Mouse (Mus musculus) heart, embryonic 14.5 days (tissue): ENCODE data around the gene Alg9. TPM values are rescaled to one million over a fixed set of nuclear protein-coding genes. Genes with fewer than 3 reads are reported as not detected.

Experiments
- ATAC-seq: fragments of 200-750 bp; cut with Nextera tagmentation; 2 replicates; pipeline ENCODE4 v1.8.0; 2017; ENCODE audit warnings: low read depth, moderate TSS enrichment; ENCODE audit not compliant: insufficient number of reproducible peaks, insufficient read depth, low FRiP score
- H3K27ac ChIP-seq, 2 experiments: fragments of 200-500 bp in 1 of 2; fragments of 300-500 bp in 1 of 2; sonication (generic) in 1 of 2; replicated peaks in 1 of 2; 2 replicates each; pipeline ENCODE4 v1.5.1; 2012 to 2014; ENCODE audit warnings: low read depth in 2 of 2, low read length in 2 of 2, control low read depth in 1 of 2, mild to moderate bottlenecking in 1 of 2, mixed read lengths in 1 of 2; ENCODE audit not compliant: control insufficient read depth in 1 of 2, insufficient read depth in 1 of 2
- H3K27me3 ChIP-seq: fragments of 300-500 bp; sonication (generic); 2 replicates; pipeline ENCODE4 v1.6.1; 2014; ENCODE audit warnings: mild to moderate bottlenecking, low read length, control low read depth; ENCODE audit not compliant: control insufficient read depth, insufficient read depth
- H3K36me3 ChIP-seq: fragments of 300-500 bp; sonication (generic); 2 replicates; pipeline ENCODE4 v1.6.1; 2014; ENCODE audit warnings: mild to moderate bottlenecking, control low read depth, low read length, mixed read lengths; ENCODE audit not compliant: control insufficient read depth, insufficient read depth
- H3K4me1 ChIP-seq, 2 experiments: fragments of 200-500 bp in 1 of 2; fragments of 300-500 bp in 1 of 2; sonication (generic) in 1 of 2; 2 replicates each; pipeline ENCODE4 v1.6.1; 2012 to 2014; ENCODE audit warnings: low read length in 2 of 2, control low read depth in 1 of 2, mixed read lengths in 1 of 2; ENCODE audit not compliant: control insufficient read depth in 2 of 2, insufficient read depth in 2 of 2
- H3K4me2 ChIP-seq: fragments of 300-500 bp; sonication (generic); 2 replicates; pipeline ENCODE4 v1.6.1; 2014; ENCODE audit warnings: mild to moderate bottlenecking, low read length
- H3K4me3 ChIP-seq, 2 experiments: fragments of 200-500 bp in 1 of 2; fragments of 300-500 bp in 1 of 2; sonication (generic) in 1 of 2; 2 replicates each; pipeline ENCODE4 v1.5.1; 2012 to 2014; ENCODE audit warnings: low read length in 2 of 2, mild to moderate bottlenecking in 2 of 2, control low read depth in 1 of 2, low read depth in 1 of 2, moderate library complexity in 1 of 2; ENCODE audit not compliant: control insufficient read depth in 1 of 2, insufficient read depth in 1 of 2
- H3K9ac ChIP-seq: fragments of 300-500 bp; sonication (generic); 2 replicates; pipeline ENCODE4 v1.6.1; 2014; ENCODE audit warnings: mild to moderate bottlenecking, low read length
- H3K9me3 ChIP-seq: fragments of 300-500 bp; sonication (generic); 2 replicates; pipeline ENCODE4 v1.6.1; 2016; ENCODE audit warnings: low read length, control low read depth; ENCODE audit not compliant: control insufficient read depth
- WGBS: fragments of 180-500 bp; shearing (Covaris S2); extraction: QIAGEN DNeasy Blood & Tissue Kit; methylation state at CpG from one replicate; pipeline ENCODE4 v1.1.7; 2014; 5-methylcytosine and 5-hydroxymethylcytosine counted together
- polyA plus RNA-seq: library from polyadenylated mRNA; unstranded; fragments of >200 nt; fragmentation: Nextera tagmentation; extraction: Ambion mirVana; gene quantifications from 2 replicates; pipeline ENCODE4 v1.2.1, GENCODE M21; 2014

The Alg9 gene
- polyA plus RNA-seq, 1 experiment from 2014 or later = 31.5 TPM

DNA sequence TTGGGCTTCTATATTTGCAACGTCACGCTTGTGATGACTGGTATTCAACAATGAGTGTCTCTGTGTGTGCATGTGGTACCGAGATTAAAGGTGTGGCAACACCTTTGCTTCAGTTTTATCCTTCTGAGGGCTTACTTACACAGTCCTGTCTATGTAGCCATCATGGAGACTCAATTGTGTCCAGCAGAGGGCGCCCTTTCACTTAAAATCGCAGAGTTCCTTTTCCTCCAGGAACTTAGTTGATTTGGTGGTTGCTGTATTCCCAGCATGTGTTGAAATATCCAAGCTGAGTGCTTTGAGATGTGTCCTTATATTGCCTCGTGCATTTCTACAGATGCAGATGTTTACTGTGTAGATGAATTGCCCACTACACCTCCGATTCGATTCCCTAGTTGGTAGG lies 74.4 kb downstream of the Alg9 start:
- no peak; the same call in 1 of the 2 replicates for ATAC-seq
- Histone ChIP-seq H3K36me3 (peaks cover 5% of the 10 kb centered on the region), H3K4me2 (no peak overlapping the region), H3K4me1 (peaks cover 14 to 29% of the 10 kb centered on the region in 2 experiments), H3K27me3 (no peaks in the 10 kb centered on the region), H3K9me3 (no peaks in the 10 kb centered on the region), H3K27ac (no peak overlapping the region), H3K9ac (no peak overlapping the region), H3K4me3 (no peak overlapping the region)
- 22% methylated on average over 8 of the region's 8 CpGs for WGBS

DNA sequence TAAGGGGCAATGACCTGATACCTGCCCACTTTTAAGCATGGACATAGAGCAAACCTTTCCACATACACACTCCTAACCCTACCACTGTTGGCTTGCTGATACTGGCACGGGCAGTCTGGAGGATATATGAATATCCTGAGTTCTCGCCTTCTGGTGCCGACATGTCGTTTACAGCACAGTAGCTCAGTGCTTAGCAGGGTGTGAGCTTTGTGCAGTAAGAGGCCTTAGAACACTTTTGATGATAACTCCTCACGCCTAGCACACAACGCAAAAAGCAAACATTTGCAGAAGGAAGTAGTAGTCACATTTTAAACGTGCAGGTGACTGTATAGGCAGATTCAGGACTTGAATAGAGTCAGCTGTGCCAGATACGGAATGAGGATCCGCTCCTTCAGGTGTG lies 74.9 kb downstream of the Alg9 start:
- WGBS = 49% methylated on average over 9 of the region's 9 CpGs
- Histone ChIP-seq H3K27ac (no peak overlapping the region), H3K4me1 (peaks cover 14 to 29% of the 10 kb centered on the region in 2 experiments), H3K27me3 (no peaks in the 10 kb centered on the region), H3K36me3 (no peaks in the 10 kb centered on the region), H3K4me2 (peak overlapping the region; percentile 56), H3K9me3 (no peaks in the 10 kb centered on the region), H3K9ac (0 out of 2 replicates have a peak overlapping the region, but pooled peaks have one; percentile 18), H3K4me3 (no peak overlapping the region)
- no peak; the same call in 1 of the 2 replicates for ATAC-seq

DNA sequence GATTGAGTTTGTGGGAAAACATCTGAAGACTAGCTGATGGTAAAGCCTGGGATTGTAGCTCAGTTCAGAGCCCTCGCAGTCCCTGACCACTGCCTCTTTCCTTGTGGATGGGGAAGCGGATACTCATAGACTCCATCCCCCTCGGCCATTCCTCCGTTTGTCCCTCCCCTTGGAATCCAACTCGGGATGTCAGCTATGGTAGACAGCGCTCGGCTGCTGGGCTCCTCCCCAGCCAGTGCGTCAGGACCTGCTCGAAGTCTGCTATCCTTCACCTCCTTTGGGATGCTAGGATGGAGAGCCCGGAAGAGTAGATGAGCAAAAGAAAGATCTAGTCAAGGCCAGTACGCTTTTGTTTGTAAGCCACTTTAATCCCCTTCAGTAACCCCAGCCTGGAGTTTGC lies 75.5 kb downstream of the Alg9 start:
- no peaks in the 10 kb centered on the region for H3K27me3 ChIP-seq
- peak overlapping the region; percentile 56 for H3K4me2 ChIP-seq
- H3K4me1 ChIP-seq = peaks cover 14 to 29% of the 10 kb centered on the region in 2 experiments
- no peak for ATAC-seq
- peak overlapping the region in 1 of 2 experiments; percentile 2; a peak in 1 of 4 replicates for H3K4me3 ChIP-seq
- H3K9me3 ChIP-seq = no peaks in the 10 kb centered on the region
- no peaks in the 10 kb centered on the region for H3K36me3 ChIP-seq
- 14% methylated on average over 11 of the region's 11 CpGs for WGBS
- H3K9ac ChIP-seq = peak overlapping the region; percentile 18; the same call in 1 of the 2 replicates
- H3K27ac ChIP-seq = no peak overlapping the region

DNA sequence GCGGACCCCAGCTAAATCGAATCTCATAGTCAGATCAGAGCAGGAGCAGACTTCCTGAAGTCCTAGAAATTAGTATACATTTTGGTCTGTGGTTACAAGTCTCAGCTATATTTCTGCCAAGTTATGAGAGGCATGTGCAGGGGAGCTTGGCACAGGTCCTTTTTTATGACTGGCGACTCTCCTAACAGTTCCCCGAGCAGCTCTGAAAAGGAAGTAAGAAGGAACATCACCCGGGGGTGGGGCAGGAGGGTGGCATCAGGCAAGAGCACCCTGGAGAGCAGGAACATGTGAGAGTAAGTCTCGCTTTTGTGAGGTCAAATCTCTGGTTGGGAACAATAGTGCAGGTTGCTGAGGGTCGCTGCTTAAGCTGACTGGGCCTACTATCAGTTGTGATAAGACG lies 75.9 kb downstream of the Alg9 start:
- no peak for ATAC-seq
- Histone ChIP-seq H3K4me3 (peak overlapping the region in 1 of 2 experiments; percentile 2; a peak in 1 of 4 replicates), H3K27me3 (no peaks in the 10 kb centered on the region), H3K36me3 (no peaks in the 10 kb centered on the region), H3K27ac (no peak overlapping the region), H3K9me3 (no peaks in the 10 kb centered on the region), H3K9ac (peak overlapping the region; percentile 18; the same call in 1 of the 2 replicates), H3K4me1 (peaks cover 14 to 29% of the 10 kb centered on the region in 2 experiments), H3K4me2 (peak overlapping the region; percentile 56)
- WGBS = 32% methylated on average over 8 of the region's 8 CpGs

DNA sequence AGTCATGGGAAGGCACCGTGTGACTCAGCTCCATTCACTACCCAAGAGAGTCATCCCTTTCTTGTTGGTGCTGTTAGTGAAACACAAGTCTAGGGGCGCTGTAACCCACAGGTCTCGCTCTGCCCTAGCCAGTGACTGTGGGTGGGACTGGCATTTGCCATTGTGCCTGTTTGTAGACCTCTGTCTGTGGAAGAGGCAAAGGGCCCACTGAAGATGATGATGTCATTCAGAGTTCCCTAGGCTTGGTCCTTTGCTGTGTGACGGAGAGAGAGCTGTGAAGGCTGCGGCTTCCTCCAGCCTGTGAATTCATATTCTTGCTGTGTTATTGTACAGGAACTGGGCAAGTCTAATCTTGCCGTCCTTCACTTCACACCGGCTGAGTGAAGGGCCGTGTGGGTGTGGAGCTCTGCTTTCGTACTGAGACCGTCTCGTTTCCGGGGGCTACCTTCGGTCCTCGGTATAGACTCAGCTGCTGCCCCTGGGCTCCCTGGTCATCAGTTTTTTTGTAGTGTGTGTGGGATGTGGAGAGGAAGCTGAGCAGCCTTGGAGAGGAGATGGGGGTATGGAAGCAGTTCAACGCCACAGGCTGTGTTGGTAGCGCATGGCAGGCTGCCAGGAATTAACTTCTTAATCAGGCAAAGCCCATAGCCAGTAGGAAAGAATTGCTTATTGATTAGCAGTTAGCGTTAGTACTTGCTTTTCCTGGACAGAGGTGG lies 78.0 kb downstream of the Alg9 start:
- Histone ChIP-seq H3K4me2 (peak overlapping the region; percentile 59), H3K27ac (peak overlapping the region in 1 of 2 experiments; percentile 43; a peak in 3 of 4 replicates), H3K27me3 (no peaks in the 10 kb centered on the region), H3K4me1 (peaks cover 18 to 35% of the 10 kb centered on the region in 2 experiments), H3K9ac (no peak overlapping the region; the same call in 1 of the 2 replicates), H3K9me3 (no peaks in the 10 kb centered on the region), H3K4me3 (peak overlapping the region; percentile 10 to 13; a peak in 1 of 4 replicates), H3K36me3 (no peaks in the 10 kb centered on the region)
- WGBS = 42% methylated on average over 17 of the region's 17 CpGs
- no peak for ATAC-seq

DNA sequence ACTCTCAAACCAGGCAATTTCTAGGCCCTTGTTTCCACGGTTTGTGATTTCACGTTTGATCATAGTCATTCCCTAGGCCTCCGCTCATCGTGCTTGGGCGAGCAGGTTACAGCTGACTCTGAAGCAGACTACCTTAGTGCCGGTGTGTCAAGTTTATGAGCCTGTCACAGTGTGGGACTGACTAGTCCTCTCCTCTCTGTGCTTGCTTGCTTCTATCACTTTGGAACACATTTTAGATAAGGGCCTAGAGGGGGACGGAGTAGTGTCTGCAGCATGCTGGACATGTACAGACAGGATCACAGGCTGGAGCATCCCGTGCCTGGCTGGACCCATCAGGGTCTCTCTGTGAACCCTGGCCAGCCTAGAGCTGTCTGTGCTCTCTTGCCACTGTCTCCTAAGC lies 79.6 kb downstream of the Alg9 start:
- ATAC-seq = no peak
- Histone ChIP-seq H3K36me3 (peaks cover 8% of the 10 kb centered on the region), H3K4me1 (peaks cover 18 to 39% of the 10 kb centered on the region in 2 experiments), H3K9me3 (no peaks in the 10 kb centered on the region), H3K4me3 (no peak overlapping the region), H3K4me2 (no peak overlapping the region), H3K27ac (no peak overlapping the region), H3K9ac (no peak overlapping the region), H3K27me3 (no peaks in the 10 kb centered on the region)
- 72% methylated on average over 8 of the region's 8 CpGs for WGBS

DNA sequence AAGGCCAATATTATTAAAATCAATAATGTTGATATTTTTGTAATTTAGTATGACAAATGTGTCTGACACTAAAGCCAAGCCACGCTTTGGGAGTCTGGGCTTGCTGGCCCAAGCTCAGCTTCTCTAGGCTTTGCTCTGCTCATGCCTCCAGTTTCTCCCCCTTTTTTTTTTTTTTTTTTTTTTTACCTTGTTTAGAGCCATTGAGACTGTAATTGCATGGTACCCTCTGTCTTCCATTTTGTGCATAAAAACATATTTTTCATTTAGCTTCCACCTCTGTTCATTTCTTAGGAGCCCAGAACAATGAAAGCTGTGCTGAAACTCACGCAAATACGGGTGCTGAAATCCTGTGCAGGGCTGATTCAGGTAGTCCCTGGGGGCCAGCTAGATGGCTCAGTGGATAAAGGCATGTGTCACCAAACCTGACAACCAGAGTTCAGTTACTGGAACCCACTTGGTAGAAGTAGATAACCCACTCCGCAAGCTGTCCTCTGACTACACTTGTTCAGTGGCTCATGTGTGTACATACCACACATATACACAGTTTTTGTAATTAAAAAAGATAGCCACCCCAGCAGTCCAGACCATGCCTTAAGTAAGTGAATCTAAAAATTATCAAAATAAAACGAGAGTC lies 80.4 kb downstream of the Alg9 start:
- ATAC-seq = no peak
- no peaks in the 10 kb centered on the region for H3K27me3 ChIP-seq
- WGBS = 92% methylated on average over 5 of the region's 5 CpGs
- H3K4me3 ChIP-seq = no peak overlapping the region
- H3K9ac ChIP-seq = no peak overlapping the region
- no peak overlapping the region for H3K27ac ChIP-seq
- H3K4me1 ChIP-seq = peaks cover 17 to 30% of the 10 kb centered on the region in 2 experiments
- H3K4me2 ChIP-seq = no peak overlapping the region
- no peaks in the 10 kb centered on the region for H3K9me3 ChIP-seq
- peaks cover 16% of the 10 kb centered on the region for H3K36me3 ChIP-seq
